Mouse (Mus musculus): ENCODE data around the gene Vmn2r118.

GRCm38 (mm10) chr17:55590838-55591237 is 34.2 kb downstream of the Vmn2r118 start:
- no peak for TF ChIP-seq POLR2A (IDR thresholded peaks at IDR 0.05; ENCODE audit: insufficient read depth, low read depth, low read length)
- no peak for TF ChIP-seq CTCF (IDR thresholded peaks at IDR 0.05)
